Mouse (Mus musculus): ENCODE data around the gene Gabbr1. TPM values are rescaled to one million over a fixed set of nuclear protein-coding genes. Genes with fewer than 3 reads are reported as not detected.

The Gabbr1 gene
- polyA plus RNA-seq, 1 experiment from 2014 or later: 19.7 TPM

DNA sequence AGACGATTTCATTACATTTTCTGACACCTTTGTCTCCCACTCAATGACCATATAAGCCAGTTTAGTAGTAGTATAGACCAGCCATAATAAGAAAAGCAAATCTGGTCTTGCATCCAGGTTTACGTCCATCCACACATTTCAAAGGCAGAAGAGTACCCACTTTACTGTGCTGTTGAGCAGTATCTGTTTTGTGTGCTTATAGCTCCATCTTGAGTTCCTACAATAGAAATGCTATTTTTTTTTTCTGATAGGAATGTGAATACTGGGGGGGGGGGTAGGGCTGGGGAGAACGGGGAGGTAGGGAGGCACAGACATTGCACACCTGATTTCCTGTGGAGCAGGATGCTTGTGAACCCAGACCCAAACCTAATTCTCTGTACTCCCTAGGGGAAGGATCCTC is 2.2 kb downstream of the Gabbr1 start:
- no peak overlapping the region for H3K4me3 ChIP-seq (ENCODE audit: low read depth, low read length)
- peaks cover 19% of the 10 kb centered on the region for H3K4me1 ChIP-seq (replicated peaks; ENCODE audit: control insufficient read depth, insufficient read depth, low read length)
- H3K9ac ChIP-seq (ENCODE audit: low read length): no peak overlapping the region
- H3K4me2 ChIP-seq (ENCODE audit: low read depth, low read length, severe bottlenecking): no peak overlapping the region
- no peaks in the 10 kb centered on the region for H3K36me3 ChIP-seq (ENCODE audit: control insufficient read depth, insufficient read depth, low read length)
- peaks cover 10% of the 10 kb centered on the region for H3K27me3 ChIP-seq (ENCODE audit: control insufficient read depth, insufficient read depth, low read length)
- no peaks in the 10 kb centered on the region for H3K9me3 ChIP-seq (ENCODE audit: control insufficient read depth, low read length)
- ATAC-seq (replicated peaks; ENCODE audit: low FRiP score) (no peak), DNase-seq (ENCODE audit: low spot score) (no peak)
- 40% methylated on average over 3 of the region's 3 CpGs for WGBS
- no peak overlapping the region for H3K27ac ChIP-seq (ENCODE audit: low read depth, low read length)

DNA sequence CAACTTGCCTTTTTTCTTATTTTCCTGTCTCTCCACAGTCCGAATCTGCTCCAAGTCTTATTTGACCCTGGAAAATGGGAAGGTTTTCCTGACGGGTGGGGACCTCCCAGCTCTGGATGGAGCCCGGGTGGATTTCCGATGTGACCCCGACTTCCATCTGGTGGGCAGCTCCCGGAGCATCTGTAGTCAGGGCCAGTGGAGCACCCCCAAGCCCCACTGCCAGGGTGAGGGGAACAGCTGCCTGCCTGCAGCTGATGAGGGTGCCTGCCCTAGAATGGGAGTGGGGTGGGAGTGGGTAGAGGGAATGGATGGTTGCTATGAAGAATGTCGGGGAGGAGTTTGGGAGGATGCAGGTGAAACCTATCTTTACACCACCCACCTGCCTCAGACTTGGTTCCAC is 2.6 kb downstream of the Gabbr1 start:
- Histone ChIP-seq H3K27me3 (ENCODE audit: control insufficient read depth, insufficient read depth, low read length) (peaks cover 10% of the 10 kb centered on the region), H3K4me2 (ENCODE audit: low read depth, low read length, severe bottlenecking) (no peak overlapping the region), H3K9ac (ENCODE audit: low read length) (no peak overlapping the region), H3K36me3 (ENCODE audit: control insufficient read depth, insufficient read depth, low read length) (no peaks in the 10 kb centered on the region), H3K4me1 (replicated peaks; ENCODE audit: control insufficient read depth, insufficient read depth, low read length) (peaks cover 19% of the 10 kb centered on the region), H3K27ac (ENCODE audit: low read depth, low read length) (no peak overlapping the region), H3K9me3 (ENCODE audit: control insufficient read depth, low read length) (no peaks in the 10 kb centered on the region), H3K4me3 (ENCODE audit: low read depth, low read length) (no peak overlapping the region)
- DNase-seq (ENCODE audit: low spot score) (no peak), ATAC-seq (replicated peaks; ENCODE audit: low FRiP score) (no peak)
- 58% methylated on average over 7 of the region's 7 CpGs for WGBS

DNA sequence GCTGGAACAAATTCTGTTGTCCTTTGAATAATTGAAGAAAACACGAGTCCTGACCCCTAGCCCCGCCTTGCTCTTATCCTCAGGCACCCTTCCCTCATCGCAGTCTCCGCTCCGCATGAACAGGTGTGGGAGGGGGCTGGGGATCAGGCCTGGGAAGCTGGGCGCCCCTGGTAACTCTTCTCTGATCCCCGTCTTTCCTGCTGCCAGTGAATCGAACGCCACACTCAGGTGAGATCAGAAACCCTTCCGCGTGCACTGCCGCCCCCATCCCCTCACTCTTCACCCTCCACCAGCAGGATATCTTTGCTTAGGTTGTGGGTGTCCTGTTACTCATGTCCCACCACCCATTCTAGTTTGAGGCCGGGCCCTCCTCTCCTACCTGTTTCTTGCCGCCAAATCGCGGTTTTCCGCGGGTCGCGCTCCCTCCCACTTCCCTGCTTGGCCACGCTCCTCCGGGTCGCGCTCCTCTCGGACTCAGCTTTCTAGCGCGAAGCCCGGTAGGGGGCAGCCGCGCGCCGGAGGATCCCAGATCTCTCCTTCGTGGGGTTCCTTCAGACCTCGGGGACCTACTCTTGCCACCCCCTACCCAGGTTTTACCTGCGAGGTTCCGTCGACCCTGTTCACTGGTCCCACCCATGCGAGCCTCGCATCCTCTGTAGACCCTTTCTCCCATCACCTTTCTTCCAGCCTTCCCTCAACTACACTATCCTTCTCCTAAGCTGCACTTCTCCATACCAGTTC is 4.0 kb downstream of the Gabbr1 start:
- ATAC-seq (replicated peaks; ENCODE audit: low FRiP score) (peak; percentile 25), DNase-seq (ENCODE audit: low spot score) (peak; percentile 88)
- Histone ChIP-seq H3K36me3 (ENCODE audit: control insufficient read depth, insufficient read depth, low read length) (no peaks in the 10 kb centered on the region; the same call in 1 of the 2 replicates), H3K4me3 (ENCODE audit: low read depth, low read length) (peak overlapping the region; percentile 64), H3K27ac (ENCODE audit: low read depth, low read length) (no peak overlapping the region), H3K4me1 (replicated peaks; ENCODE audit: control insufficient read depth, insufficient read depth, low read length) (peaks cover 19% of the 10 kb centered on the region), H3K4me2 (ENCODE audit: low read depth, low read length, severe bottlenecking) (peak overlapping the region; percentile 95), H3K9me3 (ENCODE audit: control insufficient read depth, low read length) (no peaks in the 10 kb centered on the region), H3K9ac (ENCODE audit: low read length) (peak overlapping the region; percentile 75), H3K27me3 (ENCODE audit: control insufficient read depth, insufficient read depth, low read length) (peaks cover 10% of the 10 kb centered on the region)
- WGBS: 2% methylated on average over 39 of the region's 39 CpGs

DNA sequence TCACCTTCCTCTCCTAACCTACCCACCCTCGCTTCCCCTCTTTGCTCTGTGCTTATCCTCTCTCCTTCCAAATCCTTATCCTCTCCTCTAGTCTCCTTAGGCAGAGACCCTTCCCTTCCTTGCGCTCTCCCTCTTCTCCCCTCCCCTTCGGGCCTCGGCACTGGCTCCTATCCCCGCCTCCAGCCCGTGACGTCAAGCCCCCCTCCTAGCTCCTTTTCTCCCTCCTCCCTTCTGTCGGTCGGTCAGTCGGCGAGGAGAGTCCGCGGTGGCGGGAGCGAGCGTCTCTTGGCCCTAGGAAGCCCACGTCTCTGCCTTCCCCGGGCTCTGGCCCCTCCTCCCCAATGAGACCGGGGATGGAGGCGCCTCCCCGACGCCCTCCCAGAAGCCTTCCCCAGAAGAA is 4.6 kb downstream of the Gabbr1 start:
- no peak overlapping the region for H3K27ac ChIP-seq (ENCODE audit: low read depth, low read length)
- H3K4me2 ChIP-seq (ENCODE audit: low read depth, low read length, severe bottlenecking): peak overlapping the region; percentile 95
- no peaks in the 10 kb centered on the region; the same call in 1 of the 2 replicates for H3K36me3 ChIP-seq (ENCODE audit: control insufficient read depth, insufficient read depth, low read length)
- peaks cover 19% of the 10 kb centered on the region for H3K4me1 ChIP-seq (replicated peaks; ENCODE audit: control insufficient read depth, insufficient read depth, low read length)
- ATAC-seq (replicated peaks; ENCODE audit: low FRiP score) (peak; percentile 74), DNase-seq (ENCODE audit: low spot score) (peak; percentile 92)
- H3K9me3 ChIP-seq (ENCODE audit: control insufficient read depth, low read length): no peaks in the 10 kb centered on the region
- H3K4me3 ChIP-seq (ENCODE audit: low read depth, low read length): peak overlapping the region; percentile 64
- H3K27me3 ChIP-seq (ENCODE audit: control insufficient read depth, insufficient read depth, low read length): peaks cover 10% of the 10 kb centered on the region
- peak overlapping the region; percentile 75 for H3K9ac ChIP-seq (ENCODE audit: low read length)
- 0% methylated on average over 19 of the region's 22 CpGs for WGBS

DNA sequence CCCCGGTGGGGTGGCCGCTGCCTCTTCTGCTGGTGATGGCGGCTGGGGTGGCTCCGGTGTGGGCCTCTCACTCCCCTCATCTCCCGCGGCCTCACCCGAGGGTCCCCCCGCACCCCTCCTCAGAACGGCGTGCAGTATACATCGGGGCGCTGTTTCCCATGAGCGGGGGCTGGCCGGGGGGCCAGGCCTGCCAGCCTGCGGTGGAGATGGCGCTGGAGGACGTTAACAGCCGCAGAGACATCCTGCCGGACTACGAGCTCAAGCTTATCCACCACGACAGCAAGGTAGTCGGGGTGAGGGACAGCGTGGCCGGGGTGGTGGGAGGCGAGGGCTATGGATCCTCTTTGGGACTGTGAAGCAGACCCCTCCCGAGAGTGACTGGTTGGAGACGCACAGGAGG is 5.1 kb downstream of the Gabbr1 start:
- Histone ChIP-seq H3K4me1 (replicated peaks; ENCODE audit: control insufficient read depth, insufficient read depth, low read length) (peaks cover 19% of the 10 kb centered on the region), H3K4me3 (ENCODE audit: low read depth, low read length) (peak overlapping the region; percentile 64), H3K27me3 (ENCODE audit: control insufficient read depth, insufficient read depth, low read length) (peaks cover 10% of the 10 kb centered on the region), H3K27ac (ENCODE audit: low read depth, low read length) (no peak overlapping the region), H3K9ac (ENCODE audit: low read length) (peak overlapping the region; percentile 75), H3K9me3 (ENCODE audit: control insufficient read depth, low read length) (no peaks in the 10 kb centered on the region), H3K4me2 (ENCODE audit: low read depth, low read length, severe bottlenecking) (peak overlapping the region; percentile 95), H3K36me3 (ENCODE audit: control insufficient read depth, insufficient read depth, low read length) (no peaks in the 10 kb centered on the region; the same call in 1 of the 2 replicates)
- 1% methylated on average over 27 of the region's 27 CpGs for WGBS
- ATAC-seq (replicated peaks; ENCODE audit: low FRiP score): peak; percentile 30
- DNase-seq (ENCODE audit: low spot score): no peak

DNA sequence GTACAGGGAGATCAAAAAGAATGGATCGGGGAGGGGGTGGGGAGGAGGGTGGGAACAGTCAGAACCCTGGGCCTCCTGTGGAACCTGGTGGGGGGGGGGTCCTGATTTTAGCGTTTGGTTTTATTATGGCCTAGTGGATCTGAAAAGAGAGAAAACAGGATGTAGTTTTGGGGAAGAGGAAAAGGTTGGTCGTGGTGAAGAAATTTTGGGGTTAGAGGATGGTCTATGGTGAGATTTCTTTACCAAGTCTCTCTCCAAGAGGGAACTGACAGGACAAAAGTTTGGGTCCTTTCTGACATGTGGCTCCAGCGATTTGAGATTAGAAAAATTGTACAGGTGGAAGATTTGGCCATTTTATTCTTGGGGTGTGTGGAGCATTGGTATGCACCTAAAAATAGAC is 6.0 kb downstream of the Gabbr1 start:
- Histone ChIP-seq H3K4me3 (ENCODE audit: low read depth, low read length) (peak overlapping the region; percentile 64), H3K4me2 (ENCODE audit: low read depth, low read length, severe bottlenecking) (peak overlapping the region; percentile 95; the same call in 1 of the 2 replicates), H3K9me3 (ENCODE audit: control insufficient read depth, low read length) (no peaks in the 10 kb centered on the region), H3K9ac (ENCODE audit: low read length) (no peak overlapping the region), H3K27me3 (ENCODE audit: control insufficient read depth, insufficient read depth, low read length) (peaks cover 10% of the 10 kb centered on the region), H3K36me3 (ENCODE audit: control insufficient read depth, insufficient read depth, low read length) (no peaks in the 10 kb centered on the region; the same call in 1 of the 2 replicates), H3K4me1 (replicated peaks; ENCODE audit: control insufficient read depth, insufficient read depth, low read length) (peaks cover 19% of the 10 kb centered on the region), H3K27ac (ENCODE audit: low read depth, low read length) (no peak overlapping the region)
- DNase-seq (ENCODE audit: low spot score) (no peak), ATAC-seq (replicated peaks; ENCODE audit: low FRiP score) (no peak)
- WGBS: 54% methylated on average over 4 of the region's 4 CpGs

DNA sequence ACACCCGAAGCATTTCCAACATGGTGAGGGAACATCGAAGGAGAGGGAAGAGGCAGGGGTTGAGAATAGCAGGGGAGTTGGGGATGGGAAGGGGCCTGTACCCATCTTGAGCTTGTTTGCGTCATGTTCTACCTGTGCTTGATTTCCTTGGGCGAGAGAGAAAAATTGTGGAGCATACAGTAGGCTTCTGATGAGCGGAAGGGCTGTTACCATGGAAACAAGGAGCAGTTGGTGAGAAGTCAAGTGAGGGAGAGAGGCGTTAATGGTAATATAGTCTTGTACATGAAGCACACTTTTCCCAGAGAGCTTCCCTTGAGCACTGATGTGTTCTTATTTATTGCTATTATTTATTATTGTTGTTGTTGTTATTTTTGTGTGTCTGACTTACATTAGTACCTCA is 11.2 kb downstream of the Gabbr1 start:
- Histone ChIP-seq H3K4me1 (replicated peaks; ENCODE audit: control insufficient read depth, insufficient read depth, low read length) (0 out of 2 replicates have a peak, but pooled peaks cover 2% of the 10 kb centered on the region), H3K4me3 (ENCODE audit: low read depth, low read length) (no peak overlapping the region), H3K27ac (ENCODE audit: low read depth, low read length) (no peak overlapping the region), H3K36me3 (ENCODE audit: control insufficient read depth, insufficient read depth, low read length) (no peaks in the 10 kb centered on the region; the same call in 1 of the 2 replicates), H3K4me2 (ENCODE audit: low read depth, low read length, severe bottlenecking) (no peak overlapping the region), H3K9me3 (ENCODE audit: control insufficient read depth, low read length) (no peaks in the 10 kb centered on the region), H3K27me3 (ENCODE audit: control insufficient read depth, insufficient read depth, low read length) (no peaks in the 10 kb centered on the region), H3K9ac (ENCODE audit: low read length) (no peak overlapping the region)
- DNase-seq (ENCODE audit: low spot score): no peak
- ATAC-seq (replicated peaks; ENCODE audit: low FRiP score): no peak
- WGBS: 94% methylated on average over 6 of the region's 6 CpGs

DNA sequence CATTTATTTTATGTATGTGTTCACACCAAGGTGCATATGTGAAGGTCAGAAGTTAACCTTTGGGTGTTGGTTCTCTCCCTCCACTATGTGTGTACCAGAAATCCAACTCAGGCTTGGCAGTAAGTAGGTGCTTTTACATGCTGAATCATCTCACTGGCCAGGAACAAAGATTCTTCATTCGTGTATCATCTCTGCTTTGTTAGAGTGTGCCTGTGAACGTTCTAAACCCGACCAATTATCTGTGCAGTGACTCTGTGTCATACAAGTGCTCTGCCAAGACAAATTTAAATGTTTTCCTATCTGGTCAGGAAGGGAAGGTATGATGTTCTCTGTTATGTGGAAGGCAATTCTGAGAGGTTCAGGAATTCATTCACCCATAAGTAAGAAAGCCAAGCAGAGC is 15.7 kb downstream of the Gabbr1 start:
- 50% methylated on average over 3 of the region's 3 CpGs for WGBS
- no peak overlapping the region for H3K27ac ChIP-seq (ENCODE audit: low read depth, low read length)
- H3K36me3 ChIP-seq (ENCODE audit: control insufficient read depth, insufficient read depth, low read length): peaks cover 2% of the 10 kb centered on the region; the same call in 1 of the 2 replicates
- no peak overlapping the region for H3K9ac ChIP-seq (ENCODE audit: low read length)
- ATAC-seq (replicated peaks; ENCODE audit: low FRiP score) (no peak), DNase-seq (ENCODE audit: low spot score) (no peak)
- no peak overlapping the region for H3K4me2 ChIP-seq (ENCODE audit: low read depth, low read length, severe bottlenecking)
- H3K4me3 ChIP-seq (ENCODE audit: low read depth, low read length): no peak overlapping the region
- H3K9me3 ChIP-seq (ENCODE audit: control insufficient read depth, low read length): no peaks in the 10 kb centered on the region
- no peaks in the 10 kb centered on the region for H3K27me3 ChIP-seq (ENCODE audit: control insufficient read depth, insufficient read depth, low read length)
- H3K4me1 ChIP-seq (replicated peaks; ENCODE audit: control insufficient read depth, insufficient read depth, low read length): 0 out of 2 replicates have a peak, but pooled peaks cover 2% of the 10 kb centered on the region
